Mouse (Mus musculus) kidney, adult 18-20 months (tissue): Measurements from ENCODE around the gene Gbx2.
A peak's percentile ranks its signal among the peaks of the same experiment; 100 is the strongest.

Experiments
- DNase-seq: peaks from one replicate; pipeline ENCODE4 v3.0.0; 2021

The Gbx2 gene

DNA sequence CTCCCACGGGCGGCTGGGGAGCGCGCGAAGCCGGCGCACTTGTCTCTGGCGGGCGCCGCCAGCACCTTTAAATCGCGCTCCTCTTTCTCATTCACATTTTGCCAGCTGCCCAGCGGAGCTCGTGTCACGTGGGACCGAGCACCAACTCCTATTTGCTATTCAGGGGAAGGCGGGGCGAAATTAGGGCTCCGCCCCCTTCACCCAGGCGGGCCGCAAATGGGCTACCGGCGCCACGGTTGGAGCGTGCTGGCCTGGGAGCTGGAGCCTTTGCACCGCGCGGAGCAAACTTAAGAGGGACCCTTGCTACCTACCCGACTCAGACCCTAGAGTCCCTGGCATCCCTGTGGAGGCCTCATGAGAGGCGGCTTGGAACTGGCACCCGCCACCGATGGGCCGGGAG is at the start of gene Gbx2:
Gene Gbx2 (minus strand): TSS at position 60 of the 400 bp plus-strand sequence.
- peak; percentile 47 for DNase-seq

- no peak for DNase-seq
Measured at GRCm38 (mm10) chr1:89977261-89977660, 46.3 kb upstream of the Gbx2 start.

- DNase-seq = no peak
Measured at GRCm38 (mm10) chr1:89976411-89976810, 45.4 kb upstream of the Gbx2 start.

GRCm38 (mm10) chr1:89974541-89974940 is 43.6 kb upstream of the Gbx2 start:
- DNase-seq = no peak

DNA sequence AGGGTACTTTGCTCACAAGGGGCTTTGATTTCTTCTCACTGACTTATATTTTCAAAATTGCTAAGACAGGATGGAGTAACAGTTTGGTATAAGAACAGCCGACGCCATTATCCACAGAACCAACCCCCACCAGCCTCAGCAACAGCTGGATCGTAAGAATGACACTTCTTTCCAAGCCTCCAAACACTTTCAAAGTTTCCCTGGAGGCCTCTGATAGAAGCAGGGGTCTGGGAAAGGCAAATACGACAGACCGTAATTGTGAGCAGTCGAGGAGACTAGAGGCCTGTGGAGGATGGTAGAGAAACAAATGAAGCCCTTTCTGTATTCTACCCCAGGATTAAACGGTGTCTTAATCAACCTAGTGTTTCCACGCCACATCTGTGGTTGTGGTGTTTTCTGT is 40.9 kb upstream of the Gbx2 start:
- no peak for DNase-seq

DNA sequence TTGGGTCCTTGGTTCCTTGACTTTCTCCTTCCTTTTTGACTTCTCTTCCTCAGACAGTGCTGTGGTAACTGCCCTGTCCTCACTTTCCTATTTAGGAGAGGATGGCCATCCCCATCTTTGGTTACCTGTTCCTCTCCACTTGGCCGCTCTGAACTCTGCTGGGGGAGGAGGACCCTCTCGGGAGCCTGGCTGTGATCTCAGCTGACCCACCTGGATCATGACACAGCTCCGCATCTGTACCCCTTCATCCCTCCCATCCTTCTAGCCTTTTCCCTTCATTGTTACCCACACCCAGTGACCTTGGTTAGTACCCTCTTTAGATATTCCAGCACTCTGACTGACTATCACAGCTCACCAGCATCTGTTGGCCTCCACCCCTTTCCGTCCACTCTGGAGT is 38.7 kb upstream of the Gbx2 start:
- DNase-seq = no peak

DNA sequence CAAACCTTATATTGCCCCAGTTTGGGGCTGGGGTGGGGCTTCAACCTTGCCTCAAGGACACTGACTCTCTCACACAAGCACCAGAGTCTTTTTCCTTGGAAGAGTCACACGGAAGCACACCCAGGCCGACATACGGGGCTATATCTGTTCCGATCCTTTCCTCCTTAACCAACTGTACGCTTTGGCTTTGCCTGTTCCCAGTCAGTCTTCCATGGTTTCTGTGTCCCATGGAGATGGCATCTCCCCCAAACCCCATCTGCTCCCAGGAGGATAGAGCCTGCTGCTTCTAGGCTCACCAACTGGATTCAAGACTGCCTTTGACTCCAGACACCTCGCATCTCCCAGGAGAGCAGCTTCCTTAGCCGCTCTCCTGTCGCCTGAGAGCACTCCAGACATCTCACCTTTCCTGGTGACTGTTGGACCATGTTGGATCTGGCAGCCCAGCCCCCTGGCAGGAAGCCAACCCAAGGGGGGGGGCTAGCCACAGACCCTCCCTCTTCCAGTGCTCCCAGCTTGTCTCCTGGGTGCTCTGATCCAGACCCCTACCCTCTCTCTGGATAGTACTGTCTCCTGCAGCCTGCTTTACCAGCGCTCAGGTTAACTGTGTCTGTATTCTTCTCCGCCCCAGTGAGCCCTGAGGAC is 38.2 kb upstream of the Gbx2 start:
- DNase-seq = no peak

DNA sequence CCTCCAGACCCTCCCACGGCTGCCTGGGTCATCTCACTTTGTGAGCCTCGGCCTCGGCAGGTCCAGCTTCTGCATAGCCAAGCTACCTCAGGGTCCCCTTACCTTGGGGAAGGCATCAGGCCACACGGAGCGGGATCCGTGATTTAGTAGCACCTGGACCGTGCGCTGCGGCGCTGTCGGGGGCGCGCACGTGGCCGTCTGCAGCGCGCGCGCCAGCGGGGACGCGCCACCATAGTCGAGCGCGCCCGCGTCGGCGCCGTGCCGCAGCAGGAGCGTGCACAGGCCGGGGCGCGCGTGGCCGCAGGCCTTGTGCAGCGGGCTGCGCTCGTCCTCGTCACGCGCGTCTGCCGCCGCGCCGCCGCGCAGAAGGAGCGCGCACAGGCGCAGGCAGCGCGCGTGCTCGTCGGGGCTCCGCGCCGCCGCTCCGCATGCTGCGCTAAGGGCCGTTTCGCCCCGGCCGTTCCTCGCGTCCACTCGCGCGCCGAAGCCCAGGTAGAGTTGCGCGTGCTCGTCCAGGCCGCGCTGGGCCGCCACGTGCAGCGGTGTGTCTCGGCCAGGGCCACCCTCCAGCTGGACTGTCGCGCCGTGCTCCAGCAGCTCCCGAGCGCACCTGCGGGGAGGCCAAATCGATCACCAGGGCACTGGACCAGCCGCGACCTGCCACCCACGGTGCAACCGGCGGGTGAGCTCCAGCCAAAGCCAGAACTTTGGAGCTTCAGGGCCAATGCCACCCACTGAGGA is 37.3 kb upstream of the Gbx2 start:
- no peak for DNase-seq

DNA sequence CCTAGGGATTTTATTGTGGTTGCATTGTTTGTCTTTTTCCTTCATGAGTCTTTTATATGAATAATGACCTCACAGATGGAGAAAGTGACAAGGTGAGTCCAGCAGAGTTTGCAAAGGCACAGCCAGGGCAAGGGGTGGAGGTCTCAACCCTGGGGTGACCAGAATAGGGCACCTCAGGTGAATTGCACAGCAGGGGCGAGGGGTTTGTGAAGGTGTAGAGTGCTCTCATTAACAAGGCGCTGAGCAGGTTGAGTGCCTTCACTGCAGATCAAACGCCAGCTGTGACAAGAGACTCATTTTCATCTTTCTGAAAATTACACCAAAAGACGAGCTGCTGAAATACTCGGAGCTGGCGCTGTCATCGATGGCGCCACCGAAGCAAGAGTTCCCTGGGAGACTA is 36.6 kb upstream of the Gbx2 start:
- DNase-seq = no peak

- no peak for DNase-seq
Measured at GRCm38 (mm10) chr1:89964426-89964825, 33.4 kb upstream of the Gbx2 start.

DNA sequence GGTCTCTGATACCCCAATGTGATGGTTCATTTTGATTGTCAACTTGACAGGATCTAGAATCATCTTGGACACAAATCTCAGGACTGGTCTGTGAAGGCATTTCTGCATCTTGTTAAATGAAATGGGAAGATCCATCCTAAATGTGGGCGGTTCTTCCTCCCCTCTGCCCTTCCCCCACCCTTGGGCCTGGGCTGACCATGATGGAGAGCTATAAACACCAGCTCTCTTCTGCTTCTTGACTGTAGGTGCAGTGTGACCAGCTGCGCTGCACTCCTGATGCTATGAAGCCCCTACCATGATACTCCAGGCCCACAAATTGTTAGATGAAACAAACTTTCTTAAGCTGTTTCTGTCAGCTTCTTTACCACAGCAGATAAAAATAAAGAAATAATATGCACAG is 32.3 kb upstream of the Gbx2 start:
- no peak for DNase-seq

DNA sequence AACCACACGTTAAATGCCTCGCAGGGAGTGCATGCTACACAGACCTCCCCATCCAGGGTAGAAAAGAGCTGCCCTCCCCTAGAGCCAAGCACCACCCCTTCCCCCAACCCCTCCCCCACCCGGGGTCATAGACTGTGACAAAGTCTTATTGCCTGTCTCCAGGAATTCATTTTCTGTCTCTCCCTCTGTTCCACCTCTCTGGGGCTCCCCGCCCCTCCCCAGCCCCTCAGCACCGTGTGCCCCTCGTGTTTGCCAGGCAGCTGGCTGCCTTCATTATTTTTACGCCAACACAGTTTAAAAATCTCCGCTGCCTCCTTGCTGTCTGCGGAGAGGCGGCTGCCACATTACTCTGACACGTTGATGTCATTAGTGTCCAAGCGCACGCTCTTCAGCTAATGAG is 31.1 kb upstream of the Gbx2 start:
- no peak for DNase-seq

DNA sequence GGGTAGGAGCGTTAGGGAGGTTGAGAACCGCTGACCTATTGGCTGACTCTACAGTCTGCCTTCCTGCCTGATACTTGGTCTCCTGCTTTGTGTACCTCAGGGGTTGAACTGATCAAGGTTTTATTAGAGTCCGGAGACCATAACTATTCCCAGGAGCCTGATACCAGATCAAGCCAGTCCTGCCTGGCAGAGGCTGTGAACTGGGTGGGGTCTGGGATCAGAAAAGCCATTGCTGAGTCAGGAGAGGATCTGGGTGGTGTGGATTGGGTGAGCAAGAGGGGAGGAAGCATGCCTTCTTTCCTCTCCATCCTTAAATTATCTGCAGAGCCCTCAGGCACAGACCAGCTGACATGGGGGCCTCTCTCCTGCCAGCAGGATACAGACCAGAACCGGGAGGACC is 28.4 kb upstream of the Gbx2 start:
- no peak for DNase-seq

- peak; percentile 83 for DNase-seq
Measured at GRCm38 (mm10) chr1:89943202-89943601, 12.2 kb upstream of the Gbx2 start.

GRCm38 (mm10) chr1:89942395-89942976 is 11.5 kb upstream of the Gbx2 start:
- no peak for DNase-seq

GRCm38 (mm10) chr1:89941701-89942381 is 10.9 kb upstream of the Gbx2 start:
- DNase-seq = no peak

DNA sequence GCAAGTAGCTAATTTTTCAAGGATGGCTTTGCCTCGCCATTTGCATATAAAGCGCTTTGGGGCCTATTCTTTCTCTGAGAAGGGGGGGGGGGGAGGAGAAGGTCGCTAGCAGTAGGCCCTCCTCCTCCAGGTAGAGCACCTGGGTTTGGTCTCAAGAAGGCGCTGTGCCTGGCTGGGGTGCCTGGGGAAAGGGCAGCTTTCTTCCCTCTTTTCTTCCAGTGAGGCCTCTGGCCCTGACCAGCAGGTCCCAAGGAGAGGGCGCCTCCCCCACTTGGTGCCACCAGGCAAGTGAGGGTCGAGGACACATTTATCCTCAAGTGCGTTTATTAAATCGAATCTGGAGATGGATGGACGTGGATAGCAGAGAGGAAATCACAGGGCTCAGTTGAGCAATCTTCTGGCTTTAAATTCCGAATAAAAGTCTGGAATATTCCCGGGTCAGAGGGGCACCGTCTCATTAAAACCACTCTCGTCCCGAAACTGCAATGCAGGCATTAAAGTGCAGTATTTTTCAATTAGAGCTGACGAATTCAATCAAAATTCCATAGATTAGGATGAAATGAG is 10.1 kb upstream of the Gbx2 start:
- DNase-seq = no peak

DNA sequence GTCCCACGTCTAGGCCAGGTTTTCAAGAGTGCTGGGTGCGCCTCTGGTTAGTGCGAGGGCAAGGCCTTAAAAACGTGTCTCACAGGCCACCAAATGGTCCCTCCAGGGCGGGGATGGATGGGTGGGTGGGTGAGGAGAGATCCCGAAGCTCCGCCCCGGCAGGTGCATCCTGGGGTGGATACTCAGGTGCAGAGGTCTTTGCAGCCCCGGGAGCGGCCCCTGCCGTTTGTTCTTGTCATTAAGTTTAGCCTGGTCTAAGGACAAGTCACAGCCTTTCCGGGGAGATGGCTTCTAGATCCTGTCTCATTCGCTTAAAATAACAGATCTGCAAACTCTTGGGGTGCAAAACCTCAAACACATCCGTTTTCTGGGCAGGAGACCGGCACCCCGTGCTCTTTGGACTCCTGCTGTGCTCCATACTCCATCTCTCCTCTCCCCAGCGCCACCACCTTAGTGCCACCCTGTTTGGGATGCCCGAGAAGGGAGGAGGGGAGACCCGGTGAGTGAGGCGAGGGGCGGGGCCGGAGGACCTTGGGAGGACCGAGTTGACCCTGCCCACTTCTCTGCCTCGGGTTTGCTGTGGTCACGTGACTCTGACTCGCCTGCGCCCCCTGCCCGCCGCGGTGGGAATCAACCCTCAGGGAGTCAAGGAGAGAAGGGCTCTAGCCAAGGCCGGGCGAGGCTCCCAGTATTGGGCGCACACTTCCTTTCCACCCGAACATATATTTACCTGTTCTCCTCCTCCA is 9.2 kb upstream of the Gbx2 start:
- peak; percentile 81 for DNase-seq

- DNase-seq = no peak
Measured at GRCm38 (mm10) chr1:89939596-89939960, 8.6 kb upstream of the Gbx2 start.

DNA sequence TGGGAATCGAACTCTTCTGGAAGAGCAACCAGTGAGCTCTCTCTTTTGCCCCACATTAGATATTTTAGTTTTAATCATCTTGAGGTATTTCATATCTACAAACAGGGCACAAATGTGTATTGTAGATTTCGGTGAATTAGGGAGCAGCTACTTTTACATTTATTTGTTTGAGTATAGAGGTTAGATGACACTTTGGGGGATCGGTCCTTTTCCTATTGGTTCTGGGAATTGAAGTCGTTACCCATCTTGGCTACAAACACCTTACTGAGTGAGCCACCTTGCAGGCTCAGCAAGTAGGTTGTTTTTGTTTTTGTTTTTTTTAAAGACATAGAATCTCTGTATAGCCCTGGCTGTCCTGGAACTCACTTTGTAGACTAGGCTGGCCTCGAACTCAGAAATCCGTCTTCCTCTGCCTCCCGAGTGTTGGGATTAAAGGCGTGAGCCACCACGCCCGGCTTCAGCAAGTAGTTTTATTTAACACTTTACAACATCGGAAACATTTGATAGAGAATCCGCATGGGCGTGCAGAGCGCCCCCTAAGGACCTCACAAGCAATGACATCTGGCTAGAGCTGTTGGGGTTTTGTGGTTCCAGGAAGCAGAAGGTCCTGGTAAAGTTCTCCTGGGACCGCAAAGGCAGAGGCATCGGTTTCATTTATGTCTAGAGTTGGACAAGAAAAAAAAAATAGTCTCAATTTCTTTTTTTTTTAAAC is 8.1 kb upstream of the Gbx2 start:
- DNase-seq = no peak

- DNase-seq = no peak
Measured at GRCm38 (mm10) chr1:89935493-89936348, 4.7 kb upstream of the Gbx2 start.
